Mouse (Mus musculus): ENCODE results near the gene Il15ra.

DNA sequence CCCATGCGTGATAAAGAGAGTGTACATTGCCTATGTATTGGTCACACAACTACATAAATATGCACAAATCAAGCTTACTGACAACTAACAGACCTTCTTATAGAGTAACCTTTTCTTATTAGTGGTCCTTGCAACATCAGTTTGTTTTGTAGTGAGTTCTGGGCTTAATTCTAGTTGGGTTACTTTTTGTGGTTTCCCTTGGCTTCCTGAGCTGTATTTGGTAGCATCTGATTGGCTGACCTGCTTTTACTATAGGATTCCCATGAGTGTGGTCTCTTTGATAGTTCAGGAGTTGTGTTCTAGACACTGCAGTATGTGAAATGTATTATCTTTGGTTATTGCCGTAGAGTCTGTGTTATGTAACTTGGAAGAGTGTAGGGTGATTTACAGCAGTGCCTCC lies 47.5 kb upstream of the Il15ra start:
- TF ChIP-seq MYOD1 (IDR thresholded peaks at IDR 0.05; ENCODE audit: control insufficient read depth, insufficient read length, low read depth) (no peak), CTCF (IDR thresholded peaks at IDR 0.05; ENCODE audit: control insufficient read depth, insufficient read depth, insufficient read length) (no peak), MAX (IDR thresholded peaks at IDR 0.05) (no peak), USF1 (IDR thresholded peaks at IDR 0.05; ENCODE audit: low read depth) (no peak), CEBPB (IDR thresholded peaks at IDR 0.05; ENCODE audit: low read depth) (no peak), MYOG (IDR thresholded peaks at IDR 0.05; ENCODE audit: control insufficient read depth, extremely low read depth, insufficient read length) (no peak)
